Mouse (Mus musculus) olfactory bulb, adult 2 months (tissue): Measurements from ENCODE around the gene Mab21l3.

Experiments used
- CTCF ChIP-seq: fragments of 200-500 bp; IDR thresholded peaks from 2 replicates; pipeline ENCODE4 v1.5.1; 2012; ENCODE audit warnings: low read depth, mild to moderate bottlenecking, low read length, moderate library complexity; ENCODE audit not compliant: insufficient read depth
- POLR2A ChIP-seq: fragments of 200-500 bp; IDR thresholded peaks from 2 replicates; pipeline ENCODE4 v1.6.1; 2012; ENCODE audit warnings: mild to moderate bottlenecking, low read depth, low read length, moderate library complexity; ENCODE audit not compliant: insufficient read depth

GRCm38 (mm10) chr3:101792191-101792590 is 56.6 kb downstream of the Mab21l3 start:
- TF ChIP-seq CTCF (no peak), POLR2A (no peak)
